Mouse (Mus musculus) cerebral cortex, adult 2 months (tissue): ENCODE results near the gene Vps37d.

Source experiments
- WGBS: fragments of 180-500 bp; shearing (Covaris S2); methylation state at CpG from one replicate; pipeline ENCODE4 v1.1.7; 2018; 5-methylcytosine and 5-hydroxymethylcytosine counted together

The Vps37d gene

DNA sequence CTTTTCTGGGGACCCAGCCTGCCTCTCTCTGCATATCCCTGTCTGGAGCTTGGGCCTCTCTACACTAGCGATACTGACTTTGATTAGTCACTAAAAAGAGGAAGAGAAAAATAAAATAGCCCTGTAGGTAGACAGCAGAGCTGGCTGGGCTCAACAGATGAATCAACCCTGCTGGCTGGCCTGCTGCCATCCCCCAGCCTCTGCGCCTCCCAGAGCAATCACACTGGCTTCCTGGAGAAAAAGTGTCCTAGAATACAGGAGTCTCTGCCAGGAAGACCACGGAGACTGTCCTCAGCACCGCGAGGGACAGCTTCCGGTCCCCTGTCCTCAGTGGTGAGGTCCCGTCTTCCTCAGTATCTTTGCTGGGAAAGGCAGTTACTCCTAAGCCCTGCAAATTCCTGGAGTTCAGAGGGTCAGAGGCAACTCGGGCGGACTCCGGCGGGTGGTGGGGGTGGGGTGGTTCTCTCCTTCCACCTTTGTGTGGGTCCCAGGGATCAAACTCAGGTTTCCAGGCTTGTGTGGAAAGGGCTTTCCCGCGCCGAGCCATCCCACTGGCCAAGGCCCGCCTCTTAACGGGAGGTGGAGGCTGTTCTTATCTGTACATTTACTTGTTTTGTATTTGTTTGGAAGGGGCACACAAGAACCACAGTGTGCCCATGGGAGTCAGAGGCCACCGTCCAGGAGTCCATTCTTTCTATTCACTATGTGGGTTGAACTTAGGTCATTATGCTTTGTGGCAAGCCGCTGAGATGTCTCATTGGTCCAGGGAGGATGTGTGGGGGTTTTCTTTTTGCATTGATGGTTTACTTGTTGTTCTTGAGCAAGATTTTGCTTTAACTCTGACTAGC is 48.8 kb downstream of the Vps37d start:
- WGBS: 29% methylated on average over 18 of the region's 18 CpGs

DNA sequence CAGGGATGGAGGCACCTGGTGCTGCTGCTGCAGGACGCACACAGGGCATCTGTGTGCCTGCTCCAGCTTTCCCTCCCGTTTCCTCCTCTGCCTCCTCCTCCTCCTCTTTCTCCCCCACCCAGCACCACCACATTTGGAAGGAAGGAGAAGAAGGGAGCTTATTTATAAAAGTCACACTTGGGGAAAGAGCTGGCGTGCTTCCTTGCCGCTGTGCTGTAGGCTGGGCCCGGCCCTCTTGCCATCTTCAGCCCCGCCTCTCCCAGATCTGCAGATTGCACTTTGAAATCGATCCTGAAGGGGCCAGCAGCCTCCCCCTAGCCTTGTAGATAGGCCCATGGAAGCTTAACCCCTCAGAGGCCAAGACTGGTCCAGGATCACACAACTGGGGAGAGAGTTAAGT is 52.2 kb downstream of the Vps37d start:
- WGBS: 9% methylated on average over 7 of the region's 7 CpGs

DNA sequence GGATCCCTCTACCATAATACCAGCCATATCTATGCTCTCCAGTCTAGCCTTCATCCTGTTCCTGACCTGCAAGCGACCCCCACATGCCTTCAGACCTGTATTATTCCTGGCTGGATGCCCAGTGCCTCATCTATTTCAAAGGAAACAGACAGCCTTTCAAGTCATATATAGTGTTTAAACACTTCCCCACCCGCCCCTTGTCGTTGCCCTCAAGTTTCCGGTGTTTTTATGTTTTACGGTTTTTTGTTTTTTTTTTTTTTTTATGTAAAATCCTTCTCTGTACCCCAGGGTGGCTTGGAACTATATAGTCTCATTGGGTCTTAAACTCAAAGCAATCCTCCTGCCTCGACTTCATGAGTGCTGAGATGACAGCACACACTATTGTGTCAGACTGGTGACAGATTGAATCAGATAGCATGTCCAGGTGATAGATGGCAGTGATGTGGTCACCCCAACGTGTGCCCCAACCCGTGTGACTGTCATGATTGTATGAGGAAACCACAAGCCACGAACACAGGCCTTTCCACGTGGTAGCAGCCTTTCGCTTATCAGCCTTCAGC is 53.3 kb downstream of the Vps37d start:
- WGBS: 45% methylated on average over 11 of the region's 11 CpGs

DNA sequence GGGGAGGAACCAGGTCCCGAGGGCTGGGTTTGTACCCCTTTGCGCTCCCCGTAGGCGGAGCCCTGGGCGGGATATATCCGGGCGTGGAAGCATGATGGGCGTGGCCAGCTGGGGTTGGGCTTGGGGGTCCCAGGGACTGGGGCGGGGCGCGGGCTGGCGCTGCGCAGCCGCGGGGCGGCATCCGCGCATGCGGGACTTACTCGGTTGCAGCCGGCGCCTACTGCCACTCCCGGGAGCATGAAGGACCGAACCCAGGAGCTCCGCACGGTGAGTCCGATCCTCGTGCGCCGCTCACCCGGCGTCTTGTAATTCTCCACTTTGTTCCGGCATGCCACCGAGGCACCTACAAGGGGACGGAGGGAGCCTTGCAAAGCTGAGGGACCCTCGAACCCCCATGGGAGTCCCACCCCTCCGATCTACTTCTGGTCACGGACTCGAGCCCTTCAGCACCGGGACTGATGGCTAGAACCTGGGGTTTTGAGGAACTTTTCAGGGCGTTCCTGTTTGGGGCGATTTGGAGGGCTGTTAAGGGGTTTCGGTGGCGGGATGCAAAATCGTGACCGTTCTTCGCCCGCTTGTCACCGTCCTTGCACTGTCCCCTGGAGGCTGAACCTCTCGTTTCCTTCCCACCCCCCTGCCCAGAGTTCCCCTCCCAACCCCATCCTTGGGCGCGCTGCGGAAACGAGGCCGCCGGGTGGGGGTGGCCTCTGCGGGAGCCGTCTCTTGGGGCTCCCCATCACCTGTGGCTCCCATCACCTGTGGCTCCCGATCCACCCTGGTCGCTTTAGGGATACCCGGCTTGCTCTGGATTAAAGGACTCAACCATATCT is 54.5 kb downstream of the Vps37d start, which contains the start of gene Stx1a:
TSS of gene Stx1a (plus strand) at position 139 of the 830 bp plus-strand sequence.
- WGBS: 1% methylated on average over 61 of the region's 61 CpGs
